Mouse (Mus musculus): ENCODE measurements around the gene Atxn2. TPM values are rescaled to one million over a fixed set of nuclear protein-coding genes. Genes with fewer than 3 reads are reported as not detected.
"Not testable (repeated sequence)": the region's sequence is repeated elsewhere in the genome, so short reads cannot be mapped to it uniquely, and the experiment has no call there.

Atxn2 gene
- polyA plus RNA-seq, 1 experiment from 2014 or later, result 46.8 TPM

DNA sequence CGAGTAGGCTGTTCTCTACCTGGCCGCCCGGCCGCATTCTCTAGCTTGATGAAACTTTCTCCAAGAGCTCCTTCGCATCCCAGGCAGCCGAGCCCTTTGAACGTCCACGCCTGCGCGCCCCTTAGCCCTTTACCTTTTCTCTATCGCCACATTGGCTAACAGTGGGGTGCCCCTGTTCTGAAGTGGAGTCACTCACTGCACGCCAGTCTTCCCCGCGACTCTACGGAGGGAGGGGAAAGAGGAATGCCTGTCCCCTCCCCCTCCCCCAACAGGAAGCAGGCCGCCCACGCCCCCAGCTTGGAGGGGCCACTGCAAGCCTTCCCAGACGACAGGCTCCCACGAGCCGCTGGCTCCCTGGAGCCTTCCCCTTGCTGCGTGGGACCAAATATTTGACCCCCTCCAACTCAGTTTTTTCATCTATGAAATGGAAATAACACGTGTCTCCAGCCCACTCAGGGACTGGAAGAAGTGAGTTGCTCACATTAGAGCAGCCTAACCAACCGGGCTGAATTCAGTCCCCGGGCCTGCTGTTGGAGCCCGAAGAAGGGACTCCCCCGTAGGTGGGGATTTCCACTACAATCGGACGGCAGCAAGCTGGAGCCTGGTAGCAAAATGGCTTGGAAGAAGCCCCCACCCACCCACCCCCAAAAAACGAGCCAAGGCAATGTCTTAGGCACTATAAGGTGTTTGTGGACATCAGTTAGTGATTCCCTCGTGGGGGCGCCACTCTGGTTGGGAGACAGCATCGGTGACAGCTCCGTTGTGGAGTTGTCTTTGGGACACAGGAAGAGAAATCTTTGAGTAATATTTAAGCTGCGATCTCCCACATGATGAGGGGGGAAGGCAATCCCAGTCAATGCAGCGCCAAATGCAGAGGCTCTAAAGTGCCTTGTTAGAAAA lies 126.6 kb downstream of the Atxn2 start, which contains the start of gene Sh2b3:
TSS of gene Sh2b3 (minus strand) at position 206 of the 900 bp plus-strand sequence.
- H3K27me3 ChIP-seq (ENCODE audit: insufficient read depth, poor library complexity, severe bottlenecking), result peaks cover 18% of the 10 kb centered on the region
- peak within 1 kb of the TSS; percentile 94 for H3K27ac ChIP-seq
- H3K4me1 ChIP-seq, result peaks cover 69% of the 10 kb centered on the region
- under 1% methylated on average over 35 of the region's 35 CpGs for WGBS
- no peak for DNase-seq (ENCODE audit: low spot score)
- no peaks in the 10 kb centered on the region for H3K9me3 ChIP-seq
- peak within 1 kb of the TSS; percentile 91 for H3K4me3 ChIP-seq
- 0 out of 2 replicates have a peak, but pooled peaks cover 6% of the 10 kb centered on the region for H3K36me3 ChIP-seq

- no peak for DNase-seq (ENCODE audit: low spot score)
- no peaks in the 10 kb centered on the region for H3K9me3 ChIP-seq
- H3K27me3 ChIP-seq (ENCODE audit: insufficient read depth, poor library complexity, severe bottlenecking), result peaks cover 24% of the 10 kb centered on the region
- peaks cover 68% of the 10 kb centered on the region for H3K4me1 ChIP-seq
- WGBS, result under 1% methylated on average over 46 of the region's 46 CpGs
- peak overlapping the region; percentile 91 for H3K4me3 ChIP-seq
- H3K27ac ChIP-seq, result peak overlapping the region; percentile 94
- H3K36me3 ChIP-seq, result 0 out of 2 replicates have a peak, but pooled peaks cover 4% of the 10 kb centered on the region
These were observed 127.4 kb downstream of the Atxn2 start for GRCm38 (mm10) chr5:121838341-121839127.

- peaks cover 67% of the 10 kb centered on the region for H3K4me1 ChIP-seq
- peak overlapping the region; percentile 94 for H3K27ac ChIP-seq
- H3K27me3 ChIP-seq (ENCODE audit: insufficient read depth, poor library complexity, severe bottlenecking), result peaks cover 29% of the 10 kb centered on the region
- WGBS, result 20% methylated on average over 7 of the region's 7 CpGs
- no peaks in the 10 kb centered on the region for H3K9me3 ChIP-seq
- peak overlapping the region; percentile 91 for H3K4me3 ChIP-seq
- H3K36me3 ChIP-seq, result no peaks in the 10 kb centered on the region
- DNase-seq (ENCODE audit: low spot score), result no peak
These were observed 128.0 kb downstream of the Atxn2 start for GRCm38 (mm10) chr5:121839128-121839473.

GRCm38 (mm10) chr5:121841516-121841915 lies 130.4 kb downstream of the Atxn2 start:
- 89% methylated on average over 9 of the region's 9 CpGs for WGBS
- Histone ChIP-seq H3K27me3 (ENCODE audit: insufficient read depth, poor library complexity, severe bottlenecking) (peaks cover 48% of the 10 kb centered on the region), H3K36me3 (no peaks in the 10 kb centered on the region), H3K9me3 (no peaks in the 10 kb centered on the region), H3K4me3 (no peak overlapping the region), H3K27ac (no peak overlapping the region), H3K4me1 (peaks cover 50% of the 10 kb centered on the region)
- no peak for DNase-seq (ENCODE audit: low spot score)

DNA sequence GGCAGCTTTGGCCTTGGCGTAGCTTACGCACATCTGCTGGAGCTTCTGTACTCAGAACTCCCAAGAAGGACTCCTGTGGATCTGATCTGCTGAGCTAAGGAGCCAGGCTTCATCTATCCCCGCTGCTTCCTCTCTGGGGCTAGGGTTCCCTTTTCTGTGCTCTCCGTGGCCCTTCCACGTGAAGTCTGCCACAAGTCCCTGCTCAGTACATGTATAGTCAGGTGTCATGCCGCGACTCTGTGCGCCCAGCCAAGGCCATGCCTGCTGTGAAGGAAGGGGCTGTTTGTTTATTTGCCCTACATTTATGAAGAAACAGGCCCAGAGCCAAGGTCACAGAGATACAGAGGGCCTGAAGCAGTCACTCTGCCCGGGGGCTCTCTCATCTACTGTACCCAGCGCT lies 130.8 kb downstream of the Atxn2 start:
- Histone ChIP-seq H3K9me3 (no peaks in the 10 kb centered on the region), H3K27ac (no peak overlapping the region), H3K4me3 (peak overlapping the region; percentile 67; the same call in 1 of the 2 replicates), H3K4me1 (peaks cover 49% of the 10 kb centered on the region), H3K36me3 (no peaks in the 10 kb centered on the region), H3K27me3 (ENCODE audit: insufficient read depth, poor library complexity, severe bottlenecking) (peaks cover 48% of the 10 kb centered on the region)
- 44% methylated on average over 10 of the region's 10 CpGs for WGBS
- no peak for DNase-seq (ENCODE audit: low spot score)

DNA sequence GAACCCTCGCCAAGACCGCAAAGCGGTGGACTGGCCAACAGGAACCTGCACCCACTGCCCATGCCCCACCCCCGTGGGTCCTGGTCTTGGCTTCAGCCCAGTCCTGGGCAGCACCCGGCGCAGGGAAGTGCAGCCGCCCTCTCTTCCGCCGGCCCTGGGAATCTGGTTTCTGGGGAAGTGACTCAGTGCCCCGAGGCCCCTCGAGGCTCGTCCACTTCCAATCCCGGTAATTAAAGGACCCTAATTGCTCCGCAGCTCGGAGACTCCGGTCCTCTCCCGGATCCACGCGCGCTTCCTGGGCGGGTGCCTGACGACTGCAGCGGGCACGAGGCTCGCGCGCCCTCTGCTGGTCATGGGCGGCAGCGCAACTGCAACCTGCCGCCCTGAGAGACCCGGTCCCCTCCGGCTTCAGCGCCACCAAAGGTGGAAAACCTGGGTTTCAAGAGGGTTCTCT lies 131.6 kb downstream of the Atxn2 start:
- DNase-seq (ENCODE audit: low spot score), result peak; percentile 89
- Histone ChIP-seq H3K27ac (peak overlapping the region; percentile 87), H3K9me3 (no peaks in the 10 kb centered on the region), H3K27me3 (ENCODE audit: insufficient read depth, poor library complexity, severe bottlenecking) (peaks cover 48% of the 10 kb centered on the region), H3K36me3 (no peaks in the 10 kb centered on the region), H3K4me3 (peak overlapping the region; percentile 67), H3K4me1 (peaks cover 45% of the 10 kb centered on the region)
- 1% methylated on average over 33 of the region's 33 CpGs for WGBS

DNA sequence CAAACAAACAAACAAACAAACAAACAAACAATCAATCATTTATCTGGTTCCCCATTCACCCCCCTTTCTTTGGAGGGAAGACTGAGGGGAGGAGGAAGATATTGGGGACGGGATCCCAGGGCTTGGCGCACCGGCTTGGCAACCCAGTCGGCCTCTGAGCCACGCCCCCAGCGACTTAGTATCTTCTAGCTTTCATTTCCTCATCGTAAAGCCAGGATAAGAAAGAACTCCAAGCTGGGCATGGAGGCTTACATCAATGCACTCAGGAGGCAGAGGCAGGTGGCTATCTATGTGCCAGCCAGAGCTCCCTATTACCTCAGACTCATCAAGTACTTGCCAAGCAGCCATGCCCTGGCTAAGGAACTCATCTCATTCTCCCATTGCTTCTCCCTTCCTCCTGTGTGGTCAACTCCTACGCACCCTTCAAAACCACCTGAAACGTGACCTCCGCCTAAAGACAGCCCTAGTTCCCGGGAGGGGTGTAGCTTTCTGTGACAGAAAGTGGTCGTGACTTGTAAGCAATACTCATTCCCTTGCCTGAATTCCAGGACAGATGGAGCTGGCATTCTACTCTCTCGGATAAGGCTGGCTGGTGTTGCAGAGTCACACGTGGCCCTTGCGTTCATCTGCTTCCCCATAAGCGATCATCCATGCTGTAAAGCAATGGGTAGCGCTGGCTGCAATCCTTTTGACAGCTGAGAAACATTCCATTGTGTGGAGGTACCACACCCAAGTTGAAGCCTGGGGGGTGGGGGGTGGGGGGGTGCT lies 132.2 kb downstream of the Atxn2 start:
- Histone ChIP-seq H3K4me1 (peaks cover 45% of the 10 kb centered on the region), H3K4me3 (peak overlapping the region; percentile 67), H3K9me3 (no peaks in the 10 kb centered on the region), H3K27me3 (ENCODE audit: insufficient read depth, poor library complexity, severe bottlenecking) (peaks cover 48% of the 10 kb centered on the region), H3K27ac (no peak overlapping the region), H3K36me3 (no peaks in the 10 kb centered on the region)
- 15% methylated on average over 17 of the region's 17 CpGs for WGBS
- no peak for DNase-seq (ENCODE audit: low spot score)

GRCm38 (mm10) chr5:121845361-121845760 lies 134.2 kb downstream of the Atxn2 start:
- H3K9me3 ChIP-seq, result no peaks in the 10 kb centered on the region
- no peak overlapping the region for H3K4me3 ChIP-seq
- peaks cover 40% of the 10 kb centered on the region for H3K27me3 ChIP-seq (ENCODE audit: insufficient read depth, poor library complexity, severe bottlenecking)
- WGBS, result 31% methylated on average over 4 of the region's 4 CpGs
- peaks cover 45% of the 10 kb centered on the region for H3K4me1 ChIP-seq
- DNase-seq (ENCODE audit: low spot score), result no peak
- H3K36me3 ChIP-seq, result no peaks in the 10 kb centered on the region
- peak overlapping the region; percentile 4; the same call in 1 of the 2 replicates for H3K27ac ChIP-seq

DNA sequence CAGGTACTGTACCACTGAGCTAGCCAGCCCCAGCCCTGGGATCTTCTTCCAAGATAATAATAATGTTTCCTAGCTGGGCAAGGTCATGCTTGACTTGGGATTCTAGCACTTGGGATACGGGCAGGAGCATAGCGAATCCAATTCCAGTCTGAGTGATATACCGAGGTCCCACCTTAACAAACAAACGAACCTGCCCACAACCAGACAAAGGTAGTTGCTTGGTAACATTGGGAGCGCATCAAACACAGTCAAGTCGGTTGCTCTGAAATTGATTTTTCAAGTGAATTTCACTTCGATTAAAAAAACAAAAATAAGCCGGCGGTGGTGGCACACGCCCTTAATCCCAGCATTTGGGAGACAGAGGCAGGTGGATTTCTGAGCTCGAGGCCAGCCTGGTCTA lies 135.2 kb downstream of the Atxn2 start:
- H3K27ac ChIP-seq, result no peak overlapping the region
- H3K27me3 ChIP-seq (ENCODE audit: insufficient read depth, poor library complexity, severe bottlenecking), result peaks cover 40% of the 10 kb centered on the region
- H3K4me3 ChIP-seq, result no peak overlapping the region
- no peak for DNase-seq (ENCODE audit: low spot score)
- WGBS, result 70% methylated on average over 11 of the region's 11 CpGs
- 0 out of 2 replicates have a peak, but pooled peaks cover 2% of the 10 kb centered on the region for H3K36me3 ChIP-seq
- H3K4me1 ChIP-seq, result peaks cover 54% of the 10 kb centered on the region
- H3K9me3 ChIP-seq, result no peaks in the 10 kb centered on the region

- Histone ChIP-seq H3K27me3 (ENCODE audit: insufficient read depth, poor library complexity, severe bottlenecking) (peaks cover 34% of the 10 kb centered on the region), H3K4me1 (peaks cover 53% of the 10 kb centered on the region), H3K36me3 (peaks cover 12% of the 10 kb centered on the region)
- H3K27ac ChIP-seq; H3K9me3 ChIP-seq; DNase-seq (ENCODE audit: low spot score); H3K4me3 ChIP-seq: not testable (repeated sequence)
- WGBS, result 86% methylated on average over 3 of the region's 3 CpGs
These were observed 136.1 kb downstream of the Atxn2 start for GRCm38 (mm10) chr5:121847269-121847668.

- H3K4me1 ChIP-seq, result peaks cover 46% of the 10 kb centered on the region
- H3K9me3 ChIP-seq, result no peaks in the 10 kb centered on the region
- peak overlapping the region; percentile 92 for H3K27ac ChIP-seq
- H3K36me3 ChIP-seq, result peaks cover 20% of the 10 kb centered on the region
- H3K4me3 ChIP-seq, result peak overlapping the region; percentile 79
- H3K27me3 ChIP-seq (ENCODE audit: insufficient read depth, poor library complexity, severe bottlenecking), result peaks cover 29% of the 10 kb centered on the region
- 1% methylated on average over 17 of the region's 17 CpGs for WGBS
- peak; percentile 81 for DNase-seq (ENCODE audit: low spot score)
These were observed 136.9 kb downstream of the Atxn2 start for GRCm38 (mm10) chr5:121848035-121848519.

GRCm38 (mm10) chr5:121848743-121849142 lies 137.6 kb downstream of the Atxn2 start, which contains the start of gene Pheta1:
TSS of gene Pheta1 (plus strand) at chr5:121848984.
- Histone ChIP-seq H3K4me1 (peaks cover 43% of the 10 kb centered on the region), H3K27ac (peak within 1 kb of the TSS; percentile 92), H3K4me3 (peak within 1 kb of the TSS; percentile 79), H3K27me3 (ENCODE audit: insufficient read depth, poor library complexity, severe bottlenecking) (peaks cover 23% of the 10 kb centered on the region), H3K9me3 (no peaks in the 10 kb centered on the region), H3K36me3 (peaks cover 27% of the 10 kb centered on the region)
- peak; percentile 96 for DNase-seq (ENCODE audit: low spot score)
- under 1% methylated on average over 42 of the region's 42 CpGs for WGBS

All from heart, embryonic 10.5 days (tissue).